Mouse (Mus musculus): ENCODE measurements around the gene Cep83. TPM values are rescaled to one million over a fixed set of nuclear protein-coding genes. Genes with fewer than 3 reads are reported as not detected.

Gene Cep83
- polyA plus RNA-seq, 1 experiment = 14.1 TPM

- no peak for TF ChIP-seq GATA1 (IDR thresholded peaks at IDR 0.05; ENCODE audit: low read length)
These were observed 46.4 kb downstream of the Cep83 start for GRCm38 (mm10) chr10:94734829-94735228.

- no peak for TF ChIP-seq GATA1 (IDR thresholded peaks at IDR 0.05; ENCODE audit: low read length)
These were observed 51.8 kb downstream of the Cep83 start for GRCm38 (mm10) chr10:94740221-94740620.

- no peak for TF ChIP-seq GATA1 (IDR thresholded peaks at IDR 0.05; ENCODE audit: low read length)
These were observed 53.0 kb downstream of the Cep83 start for GRCm38 (mm10) chr10:94741459-94741858.

- TF ChIP-seq GATA1 (IDR thresholded peaks at IDR 0.05; ENCODE audit: low read length) = no peak
These were observed 58.6 kb downstream of the Cep83 start for GRCm38 (mm10) chr10:94747011-94747410.

GRCm38 (mm10) chr10:94771496-94771895 is 83.0 kb downstream of the Cep83 start:
- TF ChIP-seq GATA1 (IDR thresholded peaks at IDR 0.05; ENCODE audit: low read length) = no peak

GRCm38 (mm10) chr10:94777576-94777975 is 89.1 kb downstream of the Cep83 start:
- TF ChIP-seq GATA1 (IDR thresholded peaks at IDR 0.05; ENCODE audit: low read length) = no peak

- TF ChIP-seq GATA1 (IDR thresholded peaks at IDR 0.05; ENCODE audit: low read length) = no peak
These were observed 90.9 kb downstream of the Cep83 start for GRCm38 (mm10) chr10:94779319-94779718.

GRCm38 (mm10) chr10:94780618-94781262 is 92.3 kb downstream of the Cep83 start:
- no peak for TF ChIP-seq GATA1 (IDR thresholded peaks at IDR 0.05; ENCODE audit: low read length)

- TF ChIP-seq GATA1 (IDR thresholded peaks at IDR 0.05; ENCODE audit: low read length) = no peak
These were observed 100.8 kb downstream of the Cep83 start for GRCm38 (mm10) chr10:94789205-94789604.

- no peak for TF ChIP-seq GATA1 (IDR thresholded peaks at IDR 0.05; ENCODE audit: low read length)
These were observed 105.5 kb downstream of the Cep83 start for GRCm38 (mm10) chr10:94793914-94794313.

GRCm38 (mm10) chr10:94794666-94795244 is 106.3 kb downstream of the Cep83 start:
- no peak for TF ChIP-seq GATA1 (IDR thresholded peaks at IDR 0.05; ENCODE audit: low read length)

- TF ChIP-seq GATA1 (IDR thresholded peaks at IDR 0.05; ENCODE audit: low read length) = no peak
These were observed 109.7 kb downstream of the Cep83 start for GRCm38 (mm10) chr10:94798128-94798527.

- TF ChIP-seq GATA1 (IDR thresholded peaks at IDR 0.05; ENCODE audit: low read length) = no peak
These were observed 111.2 kb downstream of the Cep83 start for GRCm38 (mm10) chr10:94799485-94800239.

- no peak for TF ChIP-seq GATA1 (IDR thresholded peaks at IDR 0.05; ENCODE audit: low read length)
These were observed 112.4 kb downstream of the Cep83 start for GRCm38 (mm10) chr10:94800677-94801354.

- no peak for TF ChIP-seq GATA1 (IDR thresholded peaks at IDR 0.05; ENCODE audit: low read length)
These were observed 115.8 kb downstream of the Cep83 start for GRCm38 (mm10) chr10:94804029-94804908.
